Comparison of ENCODE assay signal across 11 mouse cellular contexts in genomic region chr6:148555651-148556483, GRCm38 (mm10).
DNase-seq lines count a peak whose midpoint lies in the region; ATAC-seq lines count a peak whose summit lies in the region.
"Had no signal": no experiment of that assay in that cellular context is flagged by ENCODE, and none has a peak within 500 bp of the region (broad histone marks: within the 10 kb centered on the region; RNA-seq: fewer than 3 reads in every experiment).

No protein-coding gene starts in this region.

- H3K4me1 ChIP-seq in hindbrain, embryonic 14.5 days (replicated peaks; ENCODE audit: control insufficient read depth, insufficient read depth, low read length) = no peaks in the 10 kb centered on the region
- H3K4me1 ChIP-seq in hindbrain, embryonic 16.5 days (ENCODE audit: control insufficient read depth, insufficient read depth, low read depth, low read length) = no peaks in the 10 kb centered on the region
- H3K4me1 ChIP-seq: neural tube, embryonic 13.5 days had no signal

- H3K9me3 ChIP-seq in hindbrain, embryonic 14.5 days (ENCODE audit: control insufficient read depth, low read length) = no peaks in the 10 kb centered on the region
- no peaks in the 10 kb centered on the region for H3K9me3 ChIP-seq in hindbrain, embryonic 16.5 days (ENCODE audit: control insufficient read depth, low read length)
- H3K9me3 ChIP-seq: neural tube, embryonic 13.5 days had no signal

- no peaks in the 10 kb centered on the region for H3K27me3 ChIP-seq in hindbrain, embryonic 14.5 days (ENCODE audit: control insufficient read depth, insufficient read depth, low read length)
- H3K27me3 ChIP-seq in hindbrain, embryonic 16.5 days (replicated peaks; ENCODE audit: control insufficient read depth, insufficient read depth, low read length) = no peaks in the 10 kb centered on the region
- H3K27me3 ChIP-seq: neural tube, embryonic 13.5 days had no signal

- no peaks in the 10 kb centered on the region for H3K36me3 ChIP-seq in hindbrain, embryonic 14.5 days (replicated peaks; ENCODE audit: control insufficient read depth, insufficient read depth)
- no peaks in the 10 kb centered on the region for H3K36me3 ChIP-seq in hindbrain, embryonic 16.5 days (ENCODE audit: control insufficient read depth, insufficient read depth, low read length)
- H3K36me3 ChIP-seq: neural tube, embryonic 13.5 days had no signal

- DNase-seq in hindbrain, embryonic 14.5 days (ENCODE audit: low spot score) = no peak
- DNase-seq in right cerebral cortex, adult 18-20 months = peak; percentile 66
- DNase-seq in right cerebral cortex, postnatal 4 days = no peak
- DNase-seq in layer of hippocampus, adult 8-10 months (ENCODE audit: low spot score in 2 of 2) = peak; percentile 13 to 27
- DNase-seq in adrenal gland, adult 2 months = no peak
- DNase-seq in ovary, postnatal 36 days (ENCODE audit: low spot score) = no peak
- DNase-seq: thymus, postnatal 14 days had no signal

- no peak overlapping the region for H3K9ac ChIP-seq in hindbrain, embryonic 14.5 days
- H3K9ac ChIP-seq in hindbrain, embryonic 16.5 days (ENCODE audit: low read depth, low read length) = no peak overlapping the region
- H3K9ac ChIP-seq: liver, embryonic 14.5 days; neural tube, embryonic 13.5 days had no signal

- WGBS in hindbrain, embryonic 14.5 days = 77% methylated on average over 5 of the region's 5 CpGs
- 70% methylated on average over 5 of the region's 5 CpGs for WGBS in hindbrain, embryonic 16.5 days

- no peak for ATAC-seq in hindbrain, embryonic 14.5 days (ENCODE audit: low FRiP score)
- no peak for ATAC-seq in hindbrain, embryonic 16.5 days
- no peak for ATAC-seq in erythroid progenitor cell, adult 5-6 weeks (replicated peaks; ENCODE audit: low FRiP score, poor library complexity, severe bottlenecking)

- no peak overlapping the region for H3K4me2 ChIP-seq in hindbrain, embryonic 14.5 days (replicated peaks)
- no peak overlapping the region for H3K4me2 ChIP-seq in hindbrain, embryonic 16.5 days (ENCODE audit: low read length)
- H3K4me2 ChIP-seq: neural tube, embryonic 13.5 days had no signal

- H3K27ac ChIP-seq in hindbrain, embryonic 14.5 days = 0 out of 2 replicates have a peak overlapping the region, but pooled peaks have one; percentile 32
- no peak overlapping the region; the same call in 1 of the 2 replicates for H3K27ac ChIP-seq in hindbrain, embryonic 16.5 days (ENCODE audit: low read depth, low read length)
- H3K27ac ChIP-seq: liver, embryonic 14.5 days; neural tube, embryonic 13.5 days had no signal

- H3K4me3 ChIP-seq in hindbrain, embryonic 14.5 days (replicated peaks; ENCODE audit: low read length) = no peak overlapping the region
- no peak overlapping the region for H3K4me3 ChIP-seq in hindbrain, embryonic 16.5 days (ENCODE audit: low read length)
- H3K4me3 ChIP-seq: neural tube, embryonic 13.5 days had no signal

Comparison
In these comparisons a context has a peak if more than half of its experiments do, and no peak if none do; other contexts are left out.
1. DNase-seq: peak in right cerebral cortex, adult 18-20 months (single experiment) and layer of hippocampus, adult 8-10 months (2 of 2); none in hindbrain, embryonic 14.5 days (single experiment), right cerebral cortex, postnatal 4 days (single experiment), adrenal gland, adult 2 months (single experiment) and ovary, postnatal 36 days (single experiment).